Mouse (Mus musculus): ENCODE data around the gene Ppm1h. TPM values are rescaled to one million over a fixed set of nuclear protein-coding genes. Genes with fewer than 3 reads are reported as not detected.

The Ppm1h gene
- total RNA-seq (2015; ENCODE audit: low replicate concordance) (6.5 and 11.7 TPM in 2 replicates), total RNA-seq (2017; ENCODE audit: low replicate concordance) (5.0 and 11.7 TPM in 2 replicates)

- no peak for ATAC-seq (replicated peaks; ENCODE audit: low FRiP score, poor library complexity, severe bottlenecking)
Observed at GRCm38 (mm10) chr10:122678541-122679436, at the start of gene Ppm1h. TSS of gene Ppm1h (plus strand) at chr10:122678762.

GRCm38 (mm10) chr10:122629003-122629402, 49.6 kb upstream of the Ppm1h start:
- no peak for ATAC-seq (replicated peaks; ENCODE audit: low FRiP score, poor library complexity, severe bottlenecking)

- no peak for ATAC-seq (replicated peaks; ENCODE audit: low FRiP score, poor library complexity, severe bottlenecking)
Observed at GRCm38 (mm10) chr10:122639879-122640278, 38.7 kb upstream of the Ppm1h start.

- no peak for ATAC-seq (replicated peaks; ENCODE audit: low FRiP score, poor library complexity, severe bottlenecking)
Observed at GRCm38 (mm10) chr10:122641263-122641795, 37.2 kb upstream of the Ppm1h start.

DNA sequence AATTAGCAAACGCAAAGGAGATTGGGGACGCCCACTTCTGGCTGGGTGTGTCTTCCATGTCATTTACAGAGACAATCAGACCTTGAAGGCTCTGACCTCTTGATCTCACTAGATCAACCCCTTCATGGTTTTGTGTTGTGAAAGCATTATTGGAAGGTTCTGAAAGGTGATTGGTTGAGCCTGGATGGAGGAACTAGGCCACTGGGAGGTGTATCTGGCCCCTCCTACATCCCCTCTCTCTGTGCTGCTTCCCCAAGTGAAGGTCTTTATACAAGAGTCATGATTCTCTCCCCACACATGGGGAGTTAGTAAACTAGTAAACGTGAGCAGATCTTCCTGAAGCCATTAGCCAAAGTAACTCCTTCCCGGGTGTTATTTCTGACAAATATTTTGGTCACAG, 36.4 kb upstream of the Ppm1h start:
- ATAC-seq (replicated peaks; ENCODE audit: low FRiP score, poor library complexity, severe bottlenecking), result no peak

DNA sequence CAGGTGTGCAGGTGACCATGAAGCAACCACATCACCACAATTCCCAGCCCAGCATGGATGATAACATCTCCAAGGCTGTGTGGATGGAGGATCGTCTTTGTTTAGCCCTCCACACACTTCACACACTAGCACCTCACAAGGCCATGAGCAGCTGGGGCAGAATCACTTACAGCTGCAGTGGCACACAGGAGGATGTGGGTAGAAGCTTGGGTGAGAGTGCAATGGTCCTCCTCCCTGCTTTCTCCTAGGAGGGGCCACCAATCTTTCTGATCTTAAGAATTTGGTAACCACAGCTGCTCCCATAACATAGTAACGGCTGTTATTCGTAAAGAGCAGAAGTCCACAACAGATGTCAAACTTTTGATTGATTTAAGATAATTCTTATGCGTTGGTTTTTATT, 26.6 kb upstream of the Ppm1h start:
- ATAC-seq (replicated peaks; ENCODE audit: low FRiP score, poor library complexity, severe bottlenecking), result no peak

DNA sequence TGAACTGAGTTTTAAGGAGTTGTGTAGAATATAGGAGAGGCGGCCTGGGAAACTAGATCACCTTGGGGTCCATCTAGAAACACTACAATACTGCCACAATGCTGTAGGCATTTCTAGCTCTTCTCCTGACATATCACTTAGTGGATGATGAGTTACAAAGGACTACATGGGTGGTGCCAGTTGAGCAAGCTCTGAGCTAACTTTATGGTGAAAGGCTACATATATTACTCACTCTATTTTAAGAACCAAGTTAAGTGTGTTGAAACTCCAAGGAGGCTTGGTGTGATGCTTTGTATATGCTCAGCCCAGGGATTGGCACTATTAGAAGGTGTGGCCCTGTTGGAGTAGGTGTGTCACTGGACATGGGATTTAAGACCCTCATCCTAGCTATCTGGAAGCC, 26.0 kb upstream of the Ppm1h start:
- no peak for ATAC-seq (replicated peaks; ENCODE audit: low FRiP score, poor library complexity, severe bottlenecking)

- no peak for ATAC-seq (replicated peaks; ENCODE audit: low FRiP score, poor library complexity, severe bottlenecking)
Observed at GRCm38 (mm10) chr10:122665652-122666051, 12.9 kb upstream of the Ppm1h start.

GRCm38 (mm10) chr10:122671253-122671652, 7.3 kb upstream of the Ppm1h start:
- no peak for ATAC-seq (replicated peaks; ENCODE audit: low FRiP score, poor library complexity, severe bottlenecking)

- ATAC-seq (replicated peaks; ENCODE audit: low FRiP score, poor library complexity, severe bottlenecking), result no peak
Observed at GRCm38 (mm10) chr10:122672044-122672443, 6.5 kb upstream of the Ppm1h start.

DNA sequence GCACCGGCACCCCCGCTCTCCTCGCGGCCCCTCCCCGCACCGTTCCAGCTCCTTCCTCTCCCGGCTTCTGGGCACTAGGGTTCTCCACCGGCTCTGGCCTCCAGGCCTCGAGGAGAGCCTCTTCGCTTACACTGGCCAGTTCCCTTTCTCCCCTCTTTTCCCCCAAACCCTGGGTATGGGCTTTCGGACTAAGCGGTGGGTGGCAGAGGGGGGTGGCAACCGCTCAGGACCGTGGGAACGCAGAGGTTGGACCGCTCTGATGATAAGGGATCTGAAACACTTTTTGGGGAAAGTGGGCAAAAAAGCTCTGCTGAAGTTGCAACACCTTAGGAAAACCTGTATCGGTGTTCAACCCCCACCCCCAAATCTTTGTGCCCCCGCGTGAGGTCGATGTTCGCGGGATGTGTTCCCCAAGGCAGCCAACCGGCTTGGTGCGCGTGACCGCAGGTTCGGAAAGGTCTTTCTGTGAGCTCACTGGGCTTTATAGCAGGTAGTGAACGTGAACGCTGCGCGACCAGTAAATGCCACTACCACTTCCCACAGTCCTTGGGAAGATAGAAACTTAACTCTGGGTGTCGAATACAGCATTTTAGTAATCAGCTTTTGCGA, 979 bp downstream of the Ppm1h start:
- no peak for ATAC-seq (replicated peaks; ENCODE audit: low FRiP score, poor library complexity, severe bottlenecking)

DNA sequence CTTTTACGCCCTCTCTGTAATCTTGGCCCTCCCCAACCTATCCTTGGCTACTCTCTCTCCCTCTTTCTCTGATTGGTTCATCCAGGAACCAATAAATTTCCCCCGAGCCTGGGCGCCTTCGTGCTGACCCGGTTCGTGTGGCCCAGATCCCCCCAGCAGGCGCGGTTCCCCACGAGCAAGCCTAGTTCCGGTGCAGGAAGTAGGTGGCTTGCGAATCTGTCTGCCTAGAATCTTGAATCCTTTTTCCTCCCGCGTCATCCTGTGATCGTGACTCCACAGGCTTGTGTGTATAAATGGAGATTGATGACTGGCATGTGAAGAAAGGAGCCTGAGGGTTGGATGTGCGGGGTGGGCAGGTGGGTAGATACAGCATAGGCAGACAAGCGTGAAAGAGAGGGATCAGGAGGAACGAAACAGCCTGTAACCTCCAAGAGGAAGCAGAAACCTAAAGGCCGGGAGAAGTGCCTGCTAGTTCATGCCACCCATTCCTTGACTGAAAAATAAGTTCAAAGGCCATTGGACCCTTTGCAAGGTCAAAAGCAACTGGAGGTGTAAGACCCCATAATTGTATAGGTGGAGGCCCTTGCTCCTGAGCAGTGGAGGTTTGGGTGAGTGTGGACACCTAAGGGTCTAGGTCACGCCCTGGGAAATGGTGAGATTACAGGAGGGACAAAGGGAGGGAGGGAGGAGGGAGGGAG, 2.0 kb downstream of the Ppm1h start:
- ATAC-seq (replicated peaks; ENCODE audit: low FRiP score, poor library complexity, severe bottlenecking), result no peak

DNA sequence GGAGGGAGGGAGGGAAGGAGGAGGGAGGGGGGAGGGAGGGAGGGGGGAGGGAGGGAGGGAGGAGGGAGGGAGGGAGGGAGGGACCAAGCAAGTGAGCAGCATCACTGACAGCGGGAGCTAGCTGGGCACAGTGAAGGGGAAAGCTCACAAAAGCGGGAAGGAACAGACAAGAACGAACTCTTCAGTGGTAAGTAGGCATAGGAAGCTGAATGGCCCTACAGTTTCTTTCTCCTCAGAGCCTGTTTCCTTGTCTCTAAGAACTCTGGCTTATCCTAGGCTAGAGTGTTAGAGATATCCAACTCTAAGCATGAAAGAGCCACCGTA, 2.5 kb downstream of the Ppm1h start:
- ATAC-seq (replicated peaks; ENCODE audit: low FRiP score, poor library complexity, severe bottlenecking), result no peak

DNA sequence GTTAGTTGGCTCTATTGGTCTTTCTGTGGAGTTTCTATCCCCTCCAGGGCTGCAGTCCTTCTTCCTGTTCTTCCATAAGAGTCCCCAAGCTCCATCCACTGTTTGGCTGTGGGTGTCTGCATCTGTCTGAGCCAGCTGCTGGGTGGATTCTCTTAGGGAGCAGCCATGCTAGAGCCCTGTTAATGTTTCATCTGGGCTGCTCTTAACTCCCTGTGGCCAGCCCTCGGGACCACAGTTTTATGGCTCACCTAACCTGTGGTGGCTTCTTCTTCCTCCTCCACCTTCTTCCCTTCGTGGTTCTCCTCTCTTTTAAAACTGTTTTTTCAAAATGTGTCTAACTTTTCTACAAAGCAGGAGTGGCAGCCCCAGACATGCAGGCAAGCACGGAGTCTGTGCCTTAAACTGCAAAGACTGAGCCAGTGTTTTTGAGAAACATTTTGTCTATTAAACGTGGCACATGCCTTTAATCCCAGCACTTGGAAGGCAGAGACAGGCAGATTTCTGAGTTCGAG, 5.3 kb downstream of the Ppm1h start:
- no peak for ATAC-seq (replicated peaks; ENCODE audit: low FRiP score, poor library complexity, severe bottlenecking)

GRCm38 (mm10) chr10:122685297-122685696, 6.7 kb downstream of the Ppm1h start:
- no peak for ATAC-seq (replicated peaks; ENCODE audit: low FRiP score, poor library complexity, severe bottlenecking)

DNA sequence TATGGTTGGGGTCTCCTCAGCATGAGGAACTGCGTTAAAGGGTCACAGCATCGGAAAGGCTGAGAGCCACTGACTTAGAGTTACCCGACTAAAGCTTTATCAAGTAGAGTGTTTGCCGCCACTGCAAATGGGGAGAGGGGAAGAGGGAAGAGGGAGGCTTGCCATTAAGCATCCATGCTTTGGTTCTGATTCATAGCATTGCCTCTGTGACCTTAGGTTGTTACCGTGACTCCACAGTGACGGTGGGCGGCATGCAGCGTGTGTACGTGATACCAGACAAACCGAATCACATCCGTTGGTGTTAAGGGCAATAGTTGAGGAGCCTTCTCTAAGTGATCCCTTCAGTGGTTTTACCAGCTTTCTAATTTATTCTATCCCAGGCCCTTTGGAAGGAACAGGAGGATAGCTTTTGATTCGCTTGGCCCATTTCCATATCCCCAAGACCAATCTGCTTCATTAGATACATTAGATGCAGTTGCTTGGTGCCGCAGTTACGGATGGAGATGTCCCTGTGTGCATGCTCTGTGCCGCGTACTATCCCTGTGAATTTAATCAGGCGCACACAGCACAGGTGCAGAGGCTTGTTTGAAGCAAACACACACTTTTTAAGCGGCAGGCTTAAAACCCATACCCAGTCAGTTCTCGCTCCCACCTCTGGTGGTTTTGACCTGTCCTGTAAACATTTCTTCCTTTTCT, 7.4 kb downstream of the Ppm1h start:
- ATAC-seq (replicated peaks; ENCODE audit: low FRiP score, poor library complexity, severe bottlenecking), result no peak

GRCm38 (mm10) chr10:122690698-122691097, 12.1 kb downstream of the Ppm1h start:
- ATAC-seq (replicated peaks; ENCODE audit: low FRiP score, poor library complexity, severe bottlenecking), result no peak

DNA sequence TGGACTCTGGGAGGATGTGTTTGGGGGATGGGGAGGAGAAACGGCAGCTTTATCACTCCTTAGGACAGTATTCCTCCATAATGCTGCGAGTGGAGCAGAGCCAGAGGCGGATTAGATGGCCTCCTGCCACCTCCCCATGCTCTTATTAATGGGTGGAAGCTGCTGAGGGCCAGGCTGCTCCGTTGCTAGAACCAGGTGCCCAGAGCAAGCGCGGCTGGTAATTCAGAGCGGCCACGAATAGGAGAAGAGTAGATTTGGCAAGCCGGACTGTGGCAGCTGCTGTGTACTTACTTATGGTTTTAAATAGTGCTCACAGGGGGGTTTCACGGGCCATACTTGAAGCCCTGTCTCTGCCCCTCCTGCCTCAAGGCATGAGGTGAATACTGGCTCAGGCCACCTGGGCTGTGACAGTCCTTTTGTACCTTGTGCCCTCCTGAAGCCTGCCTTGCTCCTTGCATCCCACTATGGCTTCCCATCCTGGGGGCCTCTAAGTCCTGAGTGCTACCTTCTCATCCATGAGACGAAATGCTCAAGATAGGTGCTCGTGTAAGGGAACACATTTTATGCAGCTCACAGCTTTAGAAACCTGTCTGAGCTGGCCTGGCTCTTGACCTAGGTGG, 14.7 kb downstream of the Ppm1h start:
- no peak for ATAC-seq (replicated peaks; ENCODE audit: low FRiP score, poor library complexity, severe bottlenecking)

GRCm38 (mm10) chr10:122693911-122694618, 15.5 kb downstream of the Ppm1h start:
- ATAC-seq (replicated peaks; ENCODE audit: low FRiP score, poor library complexity, severe bottlenecking), result no peak

Data from erythroblast, adult 5-6 weeks (primary cell).